Mouse (Mus musculus): ENCODE data around the gene Zfp683. TPM values are rescaled to one million over a fixed set of nuclear protein-coding genes. Genes with fewer than 3 reads are reported as not detected.
A peak's percentile ranks its signal among the peaks of the same experiment; 100 is the strongest.

Gene Zfp683
- polyA plus RNA-seq, 1 experiment from 2014 or later: not detected

- Histone ChIP-seq H3K27ac (no peak overlapping the region), H3K9me3 (no peaks in the 10 kb centered on the region), H3K4me3 (no peak overlapping the region), H3K4me2 (replicated peaks) (no peak overlapping the region), H3K36me3 (no peaks in the 10 kb centered on the region), H3K9ac (no peak overlapping the region), H3K4me1 (peaks cover 8% of the 10 kb centered on the region; the same call in 1 of the 2 replicates), H3K27me3 (replicated peaks) (no peaks in the 10 kb centered on the region; the same call in 1 of the 2 replicates)
- 84% methylated on average over 4 of the region's 4 CpGs for WGBS
- ATAC-seq (ENCODE audit: low FRiP score, low read depth): no peak
These were observed 46.6 kb downstream of the Zfp683 start for GRCm38 (mm10) chr4:134100245-134100644.

- peak; percentile 96 for ATAC-seq (ENCODE audit: low FRiP score, low read depth)
- WGBS: 18% methylated on average over 34 of the region's 34 CpGs
- H3K27me3 ChIP-seq (replicated peaks): no peaks in the 10 kb centered on the region; the same call in 1 of the 2 replicates
- no peak within 1 kb of the TSS for H3K27ac ChIP-seq
- peak within 1 kb of the TSS; percentile 70 for H3K4me2 ChIP-seq (replicated peaks)
- peak within 1 kb of the TSS; percentile 59 for H3K9ac ChIP-seq
- no peaks in the 10 kb centered on the region for H3K9me3 ChIP-seq
- H3K4me1 ChIP-seq: peaks cover 15% of the 10 kb centered on the region; the same call in 1 of the 2 replicates
- peak within 1 kb of the TSS; percentile 75 for H3K4me3 ChIP-seq
- no peaks in the 10 kb centered on the region for H3K36me3 ChIP-seq
These were observed 48.5 kb downstream of the Zfp683 start, which contains the start of gene Ubxn11 for GRCm38 (mm10) chr4:134101979-134102741. Gene Ubxn11, plus strand, starts transcription at chr4:134102570.

- ATAC-seq (ENCODE audit: low FRiP score, low read depth): peak; percentile 67
- WGBS: 5% methylated on average over 21 of the region's 21 CpGs
- Histone ChIP-seq H3K4me2 (replicated peaks) (peak overlapping the region; percentile 70), H3K9ac (peak overlapping the region; percentile 59), H3K4me3 (peak overlapping the region; percentile 75), H3K4me1 (peaks cover 18% of the 10 kb centered on the region; the same call in 1 of the 2 replicates), H3K27ac (no peak overlapping the region), H3K27me3 (replicated peaks) (no peaks in the 10 kb centered on the region; the same call in 1 of the 2 replicates), H3K9me3 (no peaks in the 10 kb centered on the region), H3K36me3 (no peaks in the 10 kb centered on the region)
These were observed 49.1 kb downstream of the Zfp683 start for GRCm38 (mm10) chr4:134102742-134103119.

- no peaks in the 10 kb centered on the region; the same call in 1 of the 2 replicates for H3K27me3 ChIP-seq (replicated peaks)
- 69% methylated on average over 7 of the region's 7 CpGs for WGBS
- H3K4me1 ChIP-seq: peaks cover 21% of the 10 kb centered on the region; the same call in 1 of the 2 replicates
- H3K27ac ChIP-seq: no peak overlapping the region
- H3K36me3 ChIP-seq: no peaks in the 10 kb centered on the region
- H3K9me3 ChIP-seq: no peaks in the 10 kb centered on the region
- ATAC-seq (ENCODE audit: low FRiP score, low read depth): no peak
- H3K9ac ChIP-seq: no peak overlapping the region
- no peak overlapping the region for H3K4me3 ChIP-seq
- no peak overlapping the region for H3K4me2 ChIP-seq (replicated peaks)
These were observed 52.5 kb downstream of the Zfp683 start for GRCm38 (mm10) chr4:134106105-134106504.

- Histone ChIP-seq H3K27me3 (replicated peaks) (no peaks in the 10 kb centered on the region; the same call in 1 of the 2 replicates), H3K4me2 (replicated peaks) (no peak overlapping the region), H3K4me1 (peaks cover 20% of the 10 kb centered on the region; the same call in 1 of the 2 replicates), H3K36me3 (no peaks in the 10 kb centered on the region), H3K9ac (no peak overlapping the region), H3K9me3 (no peaks in the 10 kb centered on the region), H3K27ac (no peak overlapping the region), H3K4me3 (no peak overlapping the region)
- whole genome bisulfite sequencing: 89% methylated on average over 7 of the region's 7 CpGs
- no peak for ATAC-seq (ENCODE audit: low FRiP score, low read depth)
These were observed 54.1 kb downstream of the Zfp683 start for GRCm38 (mm10) chr4:134107730-134108129.

GRCm38 (mm10) chr4:134108196-134108595 is 54.6 kb downstream of the Zfp683 start:
- Histone ChIP-seq H3K36me3 (no peaks in the 10 kb centered on the region), H3K27me3 (replicated peaks) (no peaks in the 10 kb centered on the region; the same call in 1 of the 2 replicates), H3K4me3 (no peak overlapping the region), H3K4me1 (peaks cover 16% of the 10 kb centered on the region; the same call in 1 of the 2 replicates), H3K9me3 (no peaks in the 10 kb centered on the region), H3K27ac (no peak overlapping the region), H3K9ac (no peak overlapping the region), H3K4me2 (replicated peaks) (no peak overlapping the region)
- no peak for ATAC-seq (ENCODE audit: low FRiP score, low read depth)
- WGBS: 61% methylated on average over 5 of the region's 5 CpGs

Other genes starting within 250 kb of the Zfp683 start
- gene Rps6ka1, start 166.0 kb upstream of the Zfp683 start, polyA plus RNA-seq (2016; fragmentation: Nextera tagmentation; extraction: Ambion mirVana): 28.7 and 29.2 TPM in 2 replicates
- 2,314 and 2,342 TPM in 2 replicates for gene Hmgn2, start 85.2 kb upstream of the Zfp683 start, polyA plus RNA-seq (2016; fragmentation: Nextera tagmentation; extraction: Ambion mirVana)
- 41.1 and 42.7 TPM in 2 replicates for gene Dhdds, start 52.9 kb upstream of the Zfp683 start, polyA plus RNA-seq (2016; fragmentation: Nextera tagmentation; extraction: Ambion mirVana)
- 0.84 and 1.9 TPM in 2 replicates for gene Lin28a, start 35.0 kb upstream of the Zfp683 start, polyA plus RNA-seq (2016; fragmentation: Nextera tagmentation; extraction: Ambion mirVana)
- 0.65 and 1.5 TPM in 2 replicates for gene Crybg2, start 7.0 kb downstream of the Zfp683 start, polyA plus RNA-seq (2016; fragmentation: Nextera tagmentation; extraction: Ambion mirVana)
- gene Cd52, start 41.2 kb downstream of the Zfp683 start, polyA plus RNA-seq (2016; fragmentation: Nextera tagmentation; extraction: Ambion mirVana): 5.7 and 7.2 TPM in 2 replicates
- gene Ubxn11, start 48.7 kb downstream of the Zfp683 start, polyA plus RNA-seq (2016; fragmentation: Nextera tagmentation; extraction: Ambion mirVana): 7.3 and 8.0 TPM in 2 replicates
- gene Sh3bgrl3, start 75.0 kb downstream of the Zfp683 start, polyA plus RNA-seq (2016; fragmentation: Nextera tagmentation; extraction: Ambion mirVana): 312 and 336 TPM in 2 replicates
- gene Cep85, start 133.3 kb downstream of the Zfp683 start, polyA plus RNA-seq (2016; fragmentation: Nextera tagmentation; extraction: Ambion mirVana): 26.3 and 30.3 TPM in 2 replicates
- gene Gm7534, start 149.2 kb downstream of the Zfp683 start, polyA plus RNA-seq (2016; fragmentation: Nextera tagmentation; extraction: Ambion mirVana): not detected in 2 replicates
- not detected in 2 replicates for gene Catsper4, start 173.5 kb downstream of the Zfp683 start, polyA plus RNA-seq (2016; fragmentation: Nextera tagmentation; extraction: Ambion mirVana)
- 0.13 and 0.19 TPM in 2 replicates for gene Cnksr1, start 184.6 kb downstream of the Zfp683 start, polyA plus RNA-seq (2016; fragmentation: Nextera tagmentation; extraction: Ambion mirVana)
- 0.45 and 0.84 TPM in 2 replicates for gene E130218I03Rik, start 189.8 kb downstream of the Zfp683 start, polyA plus RNA-seq (2016; fragmentation: Nextera tagmentation; extraction: Ambion mirVana)
- 18.6 and 18.9 TPM in 2 replicates for gene Zfp593, start 191.8 kb downstream of the Zfp683 start, polyA plus RNA-seq (2016; fragmentation: Nextera tagmentation; extraction: Ambion mirVana)
- gene Gm30191, start 193.1 kb downstream of the Zfp683 start, polyA plus RNA-seq (2016; fragmentation: Nextera tagmentation; extraction: Ambion mirVana): 0.33 TPM in 1 of 2 replicates, not detected in the other
- gene Grrp1, start 200.3 kb downstream of the Zfp683 start, polyA plus RNA-seq (2016; fragmentation: Nextera tagmentation; extraction: Ambion mirVana): 9.7 and 10.2 TPM in 2 replicates
- gene Pdik1l, start 234.1 kb downstream of the Zfp683 start, polyA plus RNA-seq (2016; fragmentation: Nextera tagmentation; extraction: Ambion mirVana): 28.1 and 31.9 TPM in 2 replicates